Mouse (Mus musculus) limb, embryonic 10.5 days (tissue): ENCODE data around the gene Emsy. TPM values are rescaled to one million over a fixed set of nuclear protein-coding genes. Genes with fewer than 3 reads are reported as not detected.

Source experiments
- DNase-seq: peaks from one replicate; pipeline ENCODE4 v3.0.0-alpha.2; 2017; ENCODE audit warnings: low spot score
- H3K27ac ChIP-seq: fragments of 300-500 bp; sonication (generic); 2 replicates; pipeline ENCODE4 v1.5.1; 2016; ENCODE audit warnings: mild to moderate bottlenecking
- H3K27me3 ChIP-seq: fragments of 300-500 bp; sonication (generic); 2 replicates; pipeline ENCODE4 v1.6.1; 2016; ENCODE audit warnings: low read depth, mild to moderate bottlenecking; ENCODE audit not compliant: poor library complexity, severe bottlenecking
- H3K36me3 ChIP-seq: fragments of 300-500 bp; sonication (generic); 2 replicates; pipeline ENCODE4 v1.6.1; 2016; ENCODE audit warnings: mild to moderate bottlenecking, moderate library complexity
- H3K4me1 ChIP-seq: fragments of 300-500 bp; sonication (generic); 2 replicates; pipeline ENCODE4 v1.6.1; 2016
- H3K4me3 ChIP-seq: fragments of 300-500 bp; sonication (generic); 2 replicates; pipeline ENCODE4 v1.5.1; 2016; ENCODE audit warnings: mild to moderate bottlenecking, moderate library complexity
- H3K9me3 ChIP-seq: fragments of 300-500 bp; sonication (generic); replicated peaks from 2 replicates; pipeline ENCODE4 v1.6.1; 2016; ENCODE audit warnings: mild to moderate bottlenecking
- WGBS: fragments of 180-500 bp; shearing (Covaris S2); methylation state at CpG from one replicate; pipeline ENCODE4 v1.1.7; 2016; 5-methylcytosine and 5-hydroxymethylcytosine counted together
- polyA plus RNA-seq: library from polyadenylated mRNA; unstranded; fragments of >200 nt; fragmentation: Nextera tagmentation; extraction: Ambion mirVana; gene quantifications from 2 replicates; pipeline ENCODE4 v1.2.1, GENCODE M21; 2016

The Emsy gene
- polyA plus RNA-seq, 1 experiment from 2014 or later: 46.1 TPM

DNA sequence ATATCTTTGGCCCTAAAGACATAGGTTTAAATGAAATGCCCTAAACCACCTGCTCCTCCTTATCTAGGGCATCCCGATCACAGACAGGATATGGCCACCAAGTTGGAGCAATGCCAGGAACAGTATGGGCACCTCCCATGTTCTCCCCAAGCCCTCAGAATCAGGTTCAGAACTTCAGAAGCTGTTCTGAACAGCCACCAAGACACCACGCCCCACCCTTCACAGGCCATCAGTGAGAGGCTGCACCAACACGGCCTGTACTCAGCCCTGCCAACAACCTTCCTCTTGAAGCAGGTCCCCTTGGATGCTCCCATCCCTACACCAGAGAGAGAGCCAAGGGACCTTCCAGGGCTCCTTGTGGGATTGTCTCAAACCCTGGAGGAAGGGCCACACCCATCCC, 112.0 kb downstream of the Emsy start:
- 0 out of 2 replicates have a peak overlapping the region, but pooled peaks have one; percentile 10 for H3K27ac ChIP-seq
- 69% methylated on average over 3 of the region's 3 CpGs for WGBS
- DNase-seq: no peak
- no peak overlapping the region for H3K4me3 ChIP-seq
- no peaks in the 10 kb centered on the region for H3K36me3 ChIP-seq
- peaks cover 40% of the 10 kb centered on the region for H3K4me1 ChIP-seq
- no peaks in the 10 kb centered on the region for H3K27me3 ChIP-seq
- H3K9me3 ChIP-seq: no peaks in the 10 kb centered on the region

DNA sequence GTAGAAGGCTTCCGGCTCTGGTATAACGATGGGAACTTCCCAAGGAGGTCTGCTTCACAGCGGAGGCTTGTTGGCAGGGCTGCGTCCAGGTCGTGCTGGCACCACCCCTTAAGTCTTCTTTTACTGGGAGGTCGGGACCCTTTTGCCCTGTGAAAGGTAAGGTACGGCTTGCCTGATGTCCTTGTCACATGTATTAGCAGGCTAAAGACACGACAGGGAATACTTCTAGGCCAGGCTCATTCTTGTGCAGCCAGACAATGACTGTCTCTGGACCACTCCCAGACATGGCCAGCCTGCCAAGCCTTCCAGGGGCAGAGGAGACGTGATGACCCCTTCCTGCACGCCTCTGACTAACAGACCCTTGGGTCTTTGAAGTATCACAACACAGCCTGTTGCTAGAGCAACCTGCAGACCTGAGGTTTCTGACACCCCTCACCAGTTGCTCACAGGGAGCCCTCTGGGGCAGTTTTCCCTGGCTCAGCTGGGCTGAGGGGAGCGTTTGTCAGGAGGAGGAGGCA, 112.7 kb downstream of the Emsy start:
- Histone ChIP-seq H3K4me1 (peaks cover 39% of the 10 kb centered on the region), H3K27ac (peak overlapping the region; percentile 5; the same call in 1 of the 2 replicates), H3K9me3 (no peaks in the 10 kb centered on the region), H3K36me3 (no peaks in the 10 kb centered on the region), H3K27me3 (no peaks in the 10 kb centered on the region), H3K4me3 (no peak overlapping the region)
- WGBS: 37% methylated on average over 11 of the region's 11 CpGs
- DNase-seq: no peak

DNA sequence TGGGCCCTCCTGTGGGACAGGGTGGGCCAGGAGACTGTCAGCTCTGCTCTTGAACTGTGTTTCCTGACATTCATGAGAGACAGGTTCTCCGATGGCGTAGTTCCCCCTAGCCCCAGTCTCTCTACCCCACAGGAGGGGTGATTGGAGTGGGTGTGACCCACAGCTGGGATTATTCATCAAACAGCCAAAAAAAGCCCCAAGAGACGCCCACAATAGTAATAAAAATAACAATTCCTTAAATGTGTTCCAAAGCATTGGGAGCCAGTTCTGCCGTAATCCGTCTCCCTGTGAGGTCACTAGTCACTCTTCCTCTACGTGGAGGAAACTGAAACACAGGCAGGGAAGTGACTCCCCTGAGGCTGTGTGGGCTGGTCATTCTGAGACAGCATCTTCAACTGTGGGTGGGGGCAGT, 113.8 kb downstream of the Emsy start:
- 81% methylated on average over 6 of the region's 6 CpGs for WGBS
- Histone ChIP-seq H3K9me3 (no peaks in the 10 kb centered on the region), H3K4me1 (peaks cover 41% of the 10 kb centered on the region), H3K36me3 (no peaks in the 10 kb centered on the region), H3K27me3 (no peaks in the 10 kb centered on the region), H3K27ac (no peak overlapping the region), H3K4me3 (no peak overlapping the region)
- no peak for DNase-seq

DNA sequence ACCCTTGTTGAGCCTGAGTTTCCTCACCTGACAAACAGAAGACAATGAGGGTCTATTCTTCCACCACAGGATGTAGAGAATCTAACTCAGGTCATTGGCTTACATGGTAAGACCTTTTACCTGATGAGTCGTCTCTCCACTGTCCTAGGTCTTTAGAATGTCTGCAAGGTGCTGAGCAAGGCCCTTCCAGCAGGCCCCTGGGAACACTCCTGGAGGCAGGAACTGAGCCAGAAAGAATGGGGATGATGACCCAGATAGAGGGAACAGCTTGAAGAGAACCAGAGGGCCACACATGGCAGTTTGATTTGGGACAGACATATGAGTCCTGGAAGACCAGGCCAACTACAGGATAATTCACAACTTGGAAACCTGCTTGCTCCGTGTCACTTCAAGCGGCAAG, 114.3 kb downstream of the Emsy start:
- 95% methylated on average over 3 of the region's 3 CpGs for WGBS
- Histone ChIP-seq H3K36me3 (no peaks in the 10 kb centered on the region), H3K9me3 (no peaks in the 10 kb centered on the region), H3K27me3 (no peaks in the 10 kb centered on the region), H3K4me3 (no peak overlapping the region), H3K4me1 (peaks cover 45% of the 10 kb centered on the region), H3K27ac (no peak overlapping the region)
- no peak for DNase-seq

DNA sequence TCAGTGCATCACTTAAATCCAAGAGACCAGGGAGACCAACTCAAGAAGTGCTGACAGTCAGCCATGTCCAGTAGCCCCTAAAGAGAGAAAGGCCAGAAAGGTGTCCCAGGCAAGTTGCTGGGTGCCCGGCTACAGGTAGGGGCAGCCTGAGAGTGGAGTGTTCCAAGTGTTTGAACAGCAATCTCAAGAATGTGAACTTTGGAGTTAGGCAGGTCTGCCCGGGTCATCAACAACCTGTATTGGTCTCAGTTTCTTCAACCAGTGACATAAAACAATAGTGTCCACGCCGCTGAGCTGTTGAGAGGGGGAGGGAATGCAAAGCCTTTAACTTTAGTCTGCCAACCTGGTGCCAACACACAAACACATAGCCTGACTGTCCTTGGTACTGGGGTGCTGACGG, 115.0 kb downstream of the Emsy start:
- Histone ChIP-seq H3K4me1 (peaks cover 51% of the 10 kb centered on the region), H3K4me3 (no peak overlapping the region), H3K36me3 (no peaks in the 10 kb centered on the region), H3K9me3 (no peaks in the 10 kb centered on the region), H3K27me3 (no peaks in the 10 kb centered on the region), H3K27ac (peak overlapping the region; percentile 71)
- WGBS: 87% methylated on average over 5 of the region's 5 CpGs
- DNase-seq: no peak

DNA sequence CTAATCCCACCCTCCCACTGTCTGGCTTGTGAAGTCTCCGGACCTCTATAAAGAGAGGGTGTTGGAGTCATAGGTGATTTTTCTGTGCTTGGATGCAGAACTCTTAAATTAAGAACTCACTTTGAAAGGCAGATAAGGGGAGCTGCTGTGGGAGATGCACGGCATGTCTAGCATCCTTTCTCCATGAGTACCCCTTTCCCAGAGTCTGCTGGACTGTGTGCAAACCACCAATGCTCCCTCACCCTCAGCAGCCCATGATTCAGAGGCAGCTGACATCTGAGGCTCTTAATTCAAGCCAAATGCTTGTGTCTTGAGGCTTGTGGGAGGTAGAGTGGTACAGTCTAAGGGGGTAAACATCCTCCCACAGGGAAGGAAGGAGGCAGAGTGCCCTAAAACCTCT, 115.7 kb downstream of the Emsy start:
- no peaks in the 10 kb centered on the region for H3K9me3 ChIP-seq
- no peak overlapping the region for H3K4me3 ChIP-seq
- H3K36me3 ChIP-seq: no peaks in the 10 kb centered on the region
- peak overlapping the region; percentile 71 for H3K27ac ChIP-seq
- WGBS: 18% methylated on average over 2 of the region's 2 CpGs
- H3K27me3 ChIP-seq: no peaks in the 10 kb centered on the region
- H3K4me1 ChIP-seq: peaks cover 51% of the 10 kb centered on the region
- DNase-seq: peak; percentile 49

DNA sequence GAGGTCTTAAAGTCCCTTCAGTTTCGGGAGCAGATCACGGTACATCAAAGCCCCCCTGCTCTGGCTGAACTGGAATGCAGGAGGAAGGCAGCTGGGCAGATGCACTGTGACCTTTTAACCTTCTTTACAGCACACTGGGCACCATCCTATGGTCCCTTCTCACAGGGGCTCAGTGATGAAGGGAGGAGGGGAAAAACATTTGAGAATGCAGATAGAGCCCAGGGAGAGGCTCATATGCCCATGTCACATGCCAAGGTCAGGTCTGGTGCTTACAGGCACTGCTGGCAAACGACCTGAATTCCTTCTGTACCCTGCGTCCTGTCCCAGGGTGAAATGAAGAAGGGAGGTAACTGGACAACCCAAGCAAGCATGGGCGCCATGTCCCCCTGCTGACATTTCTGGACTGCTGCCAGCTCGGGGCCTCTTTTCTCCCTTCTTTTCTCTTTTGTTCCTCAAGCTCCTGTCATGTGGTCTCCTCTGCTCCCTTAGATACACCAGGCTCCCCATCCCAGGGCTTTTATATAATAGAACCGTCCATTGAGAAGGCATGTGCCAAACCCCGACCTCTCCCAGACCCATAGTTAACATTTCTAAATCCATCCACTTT, 118.5 kb downstream of the Emsy start:
- peaks cover 36% of the 10 kb centered on the region for H3K4me1 ChIP-seq
- H3K27ac ChIP-seq: peak overlapping the region; percentile 42
- H3K4me3 ChIP-seq: no peak overlapping the region
- no peak for DNase-seq
- WGBS: 51% methylated on average over 8 of the region's 8 CpGs
- H3K9me3 ChIP-seq: no peaks in the 10 kb centered on the region
- no peaks in the 10 kb centered on the region for H3K36me3 ChIP-seq
- H3K27me3 ChIP-seq: no peaks in the 10 kb centered on the region

DNA sequence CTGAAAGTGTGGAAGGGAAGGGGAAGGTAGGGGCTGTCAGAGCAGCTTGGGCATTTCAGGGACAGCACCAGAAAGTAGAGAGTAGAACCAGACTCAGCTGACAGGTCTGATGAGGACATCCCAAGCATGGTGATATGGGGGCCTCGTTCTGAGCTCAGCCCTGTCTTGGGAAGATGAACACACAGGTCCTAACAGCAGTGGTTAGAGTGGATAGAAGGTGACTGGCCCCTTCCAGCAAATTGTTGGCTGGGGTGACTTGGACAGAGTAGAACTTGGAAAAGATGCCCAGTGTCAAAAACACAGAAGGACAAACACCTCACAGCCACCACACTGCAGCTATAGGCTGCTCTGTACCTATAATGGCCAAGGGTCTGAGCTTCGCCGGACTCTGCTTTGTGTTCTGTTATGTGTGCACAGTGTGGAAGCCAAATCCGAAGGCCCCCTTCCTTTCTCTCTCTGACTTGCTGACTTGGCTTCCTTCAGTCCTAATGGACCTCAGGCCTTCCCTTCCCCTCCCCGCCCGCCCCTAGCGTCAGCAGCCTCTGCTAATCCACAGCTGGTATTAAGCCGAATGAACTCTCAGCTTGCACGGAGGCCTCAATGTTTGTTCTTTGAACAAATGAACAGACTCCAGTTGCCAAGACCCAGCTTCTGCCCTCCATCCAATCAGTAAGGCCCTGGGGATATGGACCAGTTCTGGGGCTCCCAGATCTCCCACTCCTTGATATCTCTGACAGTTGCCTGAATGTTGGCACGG, 119.2 kb downstream of the Emsy start:
- no peaks in the 10 kb centered on the region for H3K36me3 ChIP-seq
- WGBS: 34% methylated on average over 10 of the region's 10 CpGs
- no peaks in the 10 kb centered on the region for H3K9me3 ChIP-seq
- DNase-seq: no peak
- H3K27me3 ChIP-seq: no peaks in the 10 kb centered on the region
- peaks cover 31% of the 10 kb centered on the region for H3K4me1 ChIP-seq
- no peak overlapping the region for H3K4me3 ChIP-seq
- peak overlapping the region; percentile 42 for H3K27ac ChIP-seq

Other genes starting within 250 kb of the Emsy start
- gene Gucy2d, start 216.4 kb downstream of the Emsy start, polyA plus RNA-seq: 0.05 TPM in 1 of 2 replicates, not detected in the other
- 2.8 and 3.6 TPM in 2 replicates for gene Lrrc32, start 167.5 kb downstream of the Emsy start, polyA plus RNA-seq
- gene Thap12, start 46.3 kb upstream of the Emsy start, polyA plus RNA-seq: 50.8 and 56.2 TPM in 2 replicates
- gene Wnt11, start 178.3 kb upstream of the Emsy start, polyA plus RNA-seq: 10.3 and 19.3 TPM in 2 replicates